In the genomic region with DNA sequence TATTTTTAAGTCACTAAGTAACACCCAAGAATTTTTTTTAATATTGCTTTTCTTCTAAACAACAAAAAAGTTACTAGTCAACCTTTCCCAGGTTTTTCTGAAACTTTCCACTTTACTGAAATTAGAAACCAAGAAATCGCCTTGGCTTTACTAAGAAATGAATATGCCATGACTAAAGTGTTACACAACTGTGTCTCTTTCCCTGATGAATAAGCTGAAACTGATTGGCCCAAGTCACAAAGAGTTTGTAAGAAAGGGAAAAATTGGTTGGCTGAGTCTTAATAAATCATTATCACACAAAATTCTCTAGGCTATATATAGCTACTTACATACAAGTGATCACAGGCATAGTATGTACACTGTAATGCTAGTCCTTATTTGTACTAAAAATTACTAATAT, we compare ENCODE assay signal across 25 mouse cellular contexts. TPM values are rescaled to one million over a fixed set of nuclear protein-coding genes. Genes with fewer than 3 reads are reported as not detected.
"Had no signal": no experiment of that assay in that cellular context is flagged by ENCODE, and none has a peak within 500 bp of the region (broad histone marks: within the 10 kb centered on the region; RNA-seq: fewer than 3 reads in every experiment).

No protein-coding gene starts in this region.

- ATAC-seq: midbrain, embryonic 13.5 days; midbrain, embryonic 15.5 days had no signal

- H3K9ac ChIP-seq: lung, embryonic 14.5 days; midbrain, embryonic 13.5 days; midbrain, embryonic 15.5 days; neural tube, embryonic 12.5 days; stomach, embryonic 15.5 days had no signal

- DNase-seq: lung, adult 18-20 months; lung, embryonic 14.5 days; lung, postnatal 10 days; lung, postnatal 36 days; right cerebral cortex, postnatal 14 days; thymus, adult 2 months; thymus, postnatal 25 days; thymus, postnatal 4 days had no signal

- H3K4me2 ChIP-seq: lung, embryonic 14.5 days; midbrain, embryonic 11.5 days; midbrain, embryonic 13.5 days; midbrain, embryonic 15.5 days; neural tube, embryonic 12.5 days; stomach, embryonic 15.5 days had no signal

- H3K27me3 ChIP-seq: megakaryocyte, embryonic 14.5 days; midbrain, embryonic 13.5 days; midbrain, embryonic 15.5 days; neural tube, embryonic 12.5 days; stomach, embryonic 15.5 days had no signal

- H3K36me3 ChIP-seq: midbrain, embryonic 13.5 days; midbrain, embryonic 15.5 days; neural tube, embryonic 12.5 days; stomach, embryonic 15.5 days had no signal

- H3K4me1 ChIP-seq: megakaryocyte, embryonic 14.5 days; midbrain, embryonic 13.5 days; midbrain, embryonic 15.5 days; neural tube, embryonic 12.5 days; stomach, embryonic 15.5 days had no signal

- H3K9me3 ChIP-seq: megakaryocyte, embryonic 14.5 days; midbrain, embryonic 13.5 days; midbrain, embryonic 15.5 days; neural tube, embryonic 12.5 days; stomach, embryonic 15.5 days had no signal

- H3K27ac ChIP-seq: macrophage; midbrain, embryonic 13.5 days; midbrain, embryonic 15.5 days; neural tube, embryonic 12.5 days; stomach, embryonic 15.5 days; stomach, postnatal 0 days had no signal

- H3K4me3 ChIP-seq: megakaryocyte, embryonic 14.5 days; midbrain, embryonic 13.5 days; midbrain, embryonic 15.5 days; neural tube, embryonic 12.5 days; stomach, embryonic 15.5 days had no signal

RNA-seq across cellular contexts. Expression of gene Gm2310, which starts 56.2 kb away (rescaled TPM):
- total RNA-seq: megakaryocyte progenitor cell, adult 5-6 weeks; midbrain, postnatal 0 days; monocyte, adult 5-6 weeks; neutrophil, adult 5-6 weeks had no signal
- polyA plus RNA-seq: lung, embryonic 14.5 days; lung, embryonic 16.5 days; macrophage; midbrain, embryonic 11.5 days; midbrain, embryonic 13.5 days; midbrain, embryonic 15.5 days; midbrain, postnatal 0 days; neural tube, embryonic 12.5 days; neural tube, embryonic 14.5 days; spleen, adult 2 months; stomach, embryonic 15.5 days; stomach, postnatal 0 days; testis, adult 2 months; thymus, adult 2 months; urinary bladder, adult 2 months had no signal
